Mouse (Mus musculus) liver, adult 2 months (tissue): ENCODE results near the gene Parg.

Source experiments
- CTCF ChIP-seq: fragments of 200-500 bp; IDR thresholded peaks from 2 replicates; pipeline ENCODE4 v1.5.1; 2011; ENCODE audit warnings: low read depth, low read length, control low read depth
- POLR2A ChIP-seq: fragments of 200-500 bp; IDR thresholded peaks from 2 replicates; pipeline ENCODE4 v1.6.1; 2011; ENCODE audit warnings: low read length, control low read depth; ENCODE audit not compliant: insufficient read depth; ENCODE audit errors: extremely low read depth

- TF ChIP-seq CTCF (no peak), POLR2A (no peak)
Measured at GRCm38 (mm10) chr14:32161090-32161885, 40.5 kb upstream of the Parg start.
